Mouse (Mus musculus) ovary, postnatal 10 days (tissue): ENCODE data around the gene Lrrc32.
A peak's percentile ranks its signal among the peaks of the same experiment; 100 is the strongest.

Experiments
- DNase-seq: peaks from one replicate; pipeline ENCODE4 v3.0.0; 2022; ENCODE audit warnings: low spot score

Lrrc32 gene

GRCm38 (mm10) chr7:98488398-98489130 is 519 bp upstream of the Lrrc32 start:
- no peak for DNase-seq

- peak; percentile 58 for DNase-seq
These were observed 571 bp downstream of the Lrrc32 start for GRCm38 (mm10) chr7:98489623-98490084.

- no peak for DNase-seq
These were observed 1.2 kb downstream of the Lrrc32 start for GRCm38 (mm10) chr7:98490328-98490727.

- no peak for DNase-seq
These were observed 1.8 kb downstream of the Lrrc32 start for GRCm38 (mm10) chr7:98490911-98491310.

GRCm38 (mm10) chr7:98491451-98492200 is 2.5 kb downstream of the Lrrc32 start:
- no peak for DNase-seq

GRCm38 (mm10) chr7:98492331-98492730 is 3.2 kb downstream of the Lrrc32 start:
- no peak for DNase-seq

- no peak for DNase-seq
These were observed 4.2 kb downstream of the Lrrc32 start for GRCm38 (mm10) chr7:98493307-98493706.

GRCm38 (mm10) chr7:98493901-98494480 is 4.9 kb downstream of the Lrrc32 start:
- DNase-seq: no peak

GRCm38 (mm10) chr7:98495591-98495990 is 6.5 kb downstream of the Lrrc32 start:
- DNase-seq: no peak

- DNase-seq: no peak
These were observed 8.4 kb downstream of the Lrrc32 start for GRCm38 (mm10) chr7:98497451-98497850.

- DNase-seq: no peak
These were observed 9.0 kb downstream of the Lrrc32 start for GRCm38 (mm10) chr7:98498101-98498500.

GRCm38 (mm10) chr7:98498656-98499560 is 9.8 kb downstream of the Lrrc32 start:
- no peak for DNase-seq

- DNase-seq: no peak
These were observed 10.6 kb downstream of the Lrrc32 start for GRCm38 (mm10) chr7:98499561-98500292.

- no peak for DNase-seq
These were observed 11.4 kb downstream of the Lrrc32 start for GRCm38 (mm10) chr7:98500470-98500869.

GRCm38 (mm10) chr7:98501078-98501477 is 12.0 kb downstream of the Lrrc32 start:
- no peak for DNase-seq

GRCm38 (mm10) chr7:98502921-98503320 is 13.8 kb downstream of the Lrrc32 start:
- DNase-seq: no peak

GRCm38 (mm10) chr7:98503951-98504647 is 15.0 kb downstream of the Lrrc32 start:
- DNase-seq: no peak

GRCm38 (mm10) chr7:98504726-98505314 is 15.7 kb downstream of the Lrrc32 start:
- DNase-seq: no peak

GRCm38 (mm10) chr7:98505664-98506063 is 16.6 kb downstream of the Lrrc32 start:
- no peak for DNase-seq
